Mouse (Mus musculus): ENCODE data around the gene Zeb2.

Zeb2 gene

DNA sequence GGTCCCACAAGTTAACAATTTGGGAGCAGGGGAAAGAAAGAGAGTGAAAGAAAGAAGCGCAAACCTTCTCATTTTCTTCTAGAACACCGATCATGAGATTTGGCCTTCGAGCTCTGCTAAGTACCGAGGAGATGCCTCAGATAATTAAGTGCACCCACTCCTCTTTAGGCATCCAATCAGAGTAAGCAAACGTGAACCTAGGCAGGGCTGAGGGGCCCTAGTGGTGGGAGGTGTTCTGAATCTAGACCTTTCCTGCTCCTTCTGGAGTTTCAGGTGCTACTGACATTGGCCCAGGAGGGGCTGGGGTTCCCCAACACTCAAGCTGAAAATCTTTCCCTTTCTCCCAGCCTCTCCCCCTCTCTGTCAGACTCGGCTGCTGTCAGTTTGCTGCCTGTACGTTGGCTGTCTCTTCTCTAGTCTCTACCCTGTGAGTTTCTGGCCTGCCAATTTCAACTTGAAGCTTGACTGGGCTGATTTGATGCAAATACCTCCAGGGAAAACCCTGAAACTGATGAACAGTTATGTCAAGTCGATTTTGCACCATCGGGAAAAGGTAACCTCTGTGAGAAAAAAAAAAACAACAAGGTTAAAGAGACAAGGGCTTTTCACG lies 20.5 kb downstream of the Zeb2 start:
- no peak for DNase-seq (ENCODE audit: low spot score)

GRCm38 (mm10) chr2:45095825-45096224 lies 21.4 kb downstream of the Zeb2 start:
- no peak for DNase-seq (ENCODE audit: low spot score)

DNA sequence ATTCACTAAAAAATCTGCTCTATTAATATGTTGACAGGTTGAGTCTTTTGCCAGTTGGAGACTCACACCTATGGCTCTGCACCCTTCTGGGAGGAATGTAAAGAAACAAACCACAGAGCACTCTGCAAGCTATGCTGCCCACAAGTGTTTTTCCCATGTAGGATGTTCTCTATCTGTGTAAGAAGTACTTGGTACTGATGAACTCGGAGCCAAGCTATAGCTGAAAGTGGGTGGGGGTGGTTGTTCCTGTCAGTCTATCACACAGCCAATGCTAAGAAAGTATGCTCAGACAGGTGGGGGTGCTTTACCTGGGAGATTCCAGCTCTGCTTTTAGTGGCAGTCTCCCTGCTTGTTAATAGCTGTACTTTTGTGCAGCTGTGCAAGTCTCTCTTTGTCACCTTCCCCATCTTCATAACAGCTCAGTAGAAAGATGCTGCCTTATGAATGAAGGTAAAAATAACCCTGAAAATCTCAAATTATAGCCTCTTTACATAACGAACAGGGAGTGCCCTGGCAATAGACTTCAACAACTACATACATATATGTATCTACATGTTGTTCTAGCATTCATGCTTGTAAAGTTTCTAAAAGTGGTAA lies 22.7 kb downstream of the Zeb2 start:
- no peak for DNase-seq (ENCODE audit: low spot score)

DNA sequence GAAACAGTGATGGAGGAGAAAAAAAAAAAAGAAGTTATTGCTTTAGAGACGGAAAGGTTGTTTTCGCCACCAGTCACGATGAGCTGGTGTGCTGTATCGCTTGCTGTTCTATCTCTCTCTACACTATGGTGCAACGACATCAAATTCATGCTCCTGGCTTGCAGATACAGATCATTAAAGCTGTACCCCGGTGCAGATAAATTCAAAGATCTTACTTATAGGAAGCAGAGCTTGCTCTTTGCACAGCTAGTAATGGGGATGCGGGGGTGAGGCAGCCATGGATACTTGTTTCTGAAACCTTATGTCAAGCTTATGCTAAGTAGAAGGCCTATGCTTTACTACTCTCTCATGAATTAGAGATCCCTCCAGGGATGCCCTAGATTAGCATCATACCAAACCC lies 23.7 kb downstream of the Zeb2 start:
- DNase-seq (ENCODE audit: low spot score) = no peak

GRCm38 (mm10) chr2:45092654-45093053 lies 24.5 kb downstream of the Zeb2 start:
- no peak for DNase-seq (ENCODE audit: low spot score)

DNA sequence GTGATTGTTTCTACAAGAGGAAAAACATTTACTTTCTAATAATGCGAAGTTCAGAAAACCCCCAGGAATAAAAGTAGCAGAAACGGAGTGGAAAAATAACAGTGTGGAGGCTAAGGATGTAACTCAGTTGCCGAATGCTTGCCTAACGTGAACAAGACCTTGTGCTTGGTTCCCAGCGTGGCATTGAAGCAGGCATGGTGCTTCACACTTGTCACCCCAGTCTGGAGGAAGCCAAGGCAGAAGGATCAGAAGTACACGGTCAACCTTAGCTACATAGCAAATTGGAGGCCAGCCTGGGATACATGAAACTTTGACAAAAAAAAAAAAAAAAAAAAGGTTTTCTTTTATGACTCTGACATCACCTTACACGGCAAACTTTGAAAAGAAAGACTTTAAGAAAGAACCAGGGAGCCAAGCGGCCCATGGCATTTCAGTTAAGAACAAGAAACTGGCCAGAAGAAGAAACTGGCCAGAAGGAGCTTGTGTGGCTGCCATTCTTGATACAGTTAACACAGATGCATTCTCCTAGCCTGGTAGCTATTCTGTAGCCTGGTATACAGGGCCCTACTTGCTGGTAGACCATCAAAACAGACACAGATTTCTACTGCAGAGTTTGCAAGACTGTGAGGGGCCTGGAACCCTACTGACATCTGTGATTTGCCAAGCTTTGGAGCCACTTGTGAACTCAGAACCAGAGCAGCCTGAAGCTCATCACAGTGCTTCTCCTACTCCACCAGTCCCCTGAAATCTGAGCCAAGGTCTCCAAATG lies 26.5 kb downstream of the Zeb2 start:
- no peak for DNase-seq (ENCODE audit: low spot score)

GRCm38 (mm10) chr2:45089251-45089530 lies 28.0 kb downstream of the Zeb2 start:
- DNase-seq (ENCODE audit: low spot score) = no peak

GRCm38 (mm10) chr2:45088435-45089250 lies 28.6 kb downstream of the Zeb2 start:
- no peak for DNase-seq (ENCODE audit: low spot score)

- DNase-seq (ENCODE audit: low spot score) = no peak
These were observed 30.0 kb downstream of the Zeb2 start for GRCm38 (mm10) chr2:45087208-45087607.

- no peak for DNase-seq (ENCODE audit: low spot score)
These were observed 31.5 kb downstream of the Zeb2 start for GRCm38 (mm10) chr2:45085653-45086052.

DNA sequence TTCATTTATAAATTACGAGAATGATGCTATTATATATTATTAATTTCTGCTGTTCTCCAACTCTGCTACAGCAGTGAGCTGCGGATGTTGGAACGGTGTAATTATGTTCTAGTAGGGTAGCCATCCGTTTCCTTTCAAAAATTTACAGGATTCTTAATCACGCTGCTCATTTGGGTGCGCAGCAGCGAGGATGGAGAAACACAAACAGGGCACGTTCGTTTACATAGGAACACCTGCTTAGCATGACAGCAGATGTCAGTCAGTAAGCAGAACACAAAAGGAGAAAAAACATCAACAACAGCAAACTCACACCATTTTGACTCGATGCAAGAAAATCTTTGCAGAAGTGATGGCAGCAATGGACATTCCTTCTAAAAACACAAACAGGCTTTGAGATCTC lies 34.2 kb downstream of the Zeb2 start:
- DNase-seq (ENCODE audit: low spot score) = no peak

- DNase-seq (ENCODE audit: low spot score) = no peak
These were observed 35.6 kb downstream of the Zeb2 start for GRCm38 (mm10) chr2:45081559-45081958.

DNA sequence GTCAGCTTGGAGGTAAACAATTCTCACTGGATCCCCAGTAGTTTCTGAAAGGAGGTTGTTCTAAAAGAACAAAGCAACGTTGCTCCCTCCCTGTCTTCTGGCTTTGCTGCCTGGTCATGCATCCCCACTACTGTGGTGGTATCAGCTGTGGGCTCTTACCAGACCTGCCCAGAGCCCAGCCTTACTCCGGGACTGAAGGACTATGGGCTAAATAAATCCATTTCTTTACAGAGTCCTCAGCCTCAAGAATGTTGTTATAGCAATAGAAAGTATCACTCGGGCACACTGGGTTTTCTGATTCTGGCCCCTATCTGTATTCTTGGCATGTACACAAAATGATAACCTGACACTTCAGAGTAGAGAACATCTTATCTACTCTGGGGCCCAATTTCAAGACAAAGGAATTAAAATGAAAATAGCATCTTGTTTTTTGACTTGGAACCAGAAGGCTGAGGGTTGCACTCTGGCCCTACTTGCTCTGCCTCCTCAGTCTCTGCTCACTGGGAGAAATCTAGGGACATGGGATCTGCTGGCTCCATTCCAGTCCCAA lies 39.2 kb downstream of the Zeb2 start:
- DNase-seq (ENCODE audit: low spot score) = no peak

DNA sequence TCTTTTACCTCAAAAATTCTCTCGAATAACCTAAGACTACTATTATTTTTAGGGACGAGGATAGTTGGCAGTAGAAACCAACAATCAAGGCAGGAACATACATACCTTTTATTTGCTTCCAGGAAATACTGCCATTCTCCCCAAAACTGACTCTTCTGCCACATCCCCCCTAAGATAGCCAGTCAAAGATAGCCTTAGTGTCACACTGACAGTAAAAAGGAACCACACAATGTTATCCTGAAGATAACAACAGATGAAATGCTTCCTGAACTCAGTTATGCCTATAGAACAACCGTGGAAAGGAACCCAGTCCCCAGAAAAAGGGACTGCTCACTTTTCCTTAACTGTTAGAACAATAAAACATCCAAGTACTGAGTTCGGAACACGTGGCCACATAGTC lies 39.8 kb downstream of the Zeb2 start:
- DNase-seq (ENCODE audit: low spot score) = no peak

- no peak for DNase-seq (ENCODE audit: low spot score)
These were observed 44.2 kb downstream of the Zeb2 start for GRCm38 (mm10) chr2:45073025-45073424.

- no peak for DNase-seq (ENCODE audit: low spot score)
These were observed 45.9 kb downstream of the Zeb2 start for GRCm38 (mm10) chr2:45071296-45071695.

- no peak for DNase-seq (ENCODE audit: low spot score)
These were observed 46.5 kb downstream of the Zeb2 start for GRCm38 (mm10) chr2:45070612-45071276.

DNA sequence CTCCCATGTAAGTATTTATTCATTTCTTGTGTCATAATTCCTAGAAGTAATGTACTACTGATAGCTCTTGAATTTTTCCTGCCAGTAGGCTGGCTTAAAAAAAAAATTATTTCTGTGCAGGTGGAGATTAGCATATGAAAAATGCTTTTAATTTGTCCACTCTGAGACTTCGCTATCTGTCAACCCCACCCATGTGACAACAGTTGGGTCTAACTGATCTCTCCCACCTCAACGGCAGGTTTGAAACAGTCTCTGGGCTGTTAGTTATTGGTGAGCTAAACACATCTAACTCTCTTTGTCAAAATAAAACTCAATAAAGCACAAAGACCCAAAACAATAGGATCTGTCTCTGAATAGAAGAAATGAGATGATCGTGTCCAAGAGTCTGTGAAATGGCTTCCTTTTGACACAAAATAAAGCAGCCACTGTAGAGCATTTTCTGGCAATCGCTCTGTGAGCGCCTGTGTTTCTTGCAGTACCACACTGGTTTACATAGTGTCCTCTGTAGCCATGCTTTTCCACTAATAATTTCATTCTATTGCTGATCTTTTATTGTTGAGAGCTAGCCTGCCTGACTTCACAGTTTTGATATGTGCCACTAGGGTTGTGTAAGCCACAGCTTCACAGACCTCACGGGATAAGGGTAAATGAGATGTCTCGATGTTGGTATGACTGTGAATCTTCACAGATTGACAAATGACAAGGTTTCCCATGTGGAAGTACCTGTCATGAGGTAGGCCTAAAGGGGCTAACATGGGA lies 48.2 kb downstream of the Zeb2 start:
- no peak for DNase-seq (ENCODE audit: low spot score)

DNA sequence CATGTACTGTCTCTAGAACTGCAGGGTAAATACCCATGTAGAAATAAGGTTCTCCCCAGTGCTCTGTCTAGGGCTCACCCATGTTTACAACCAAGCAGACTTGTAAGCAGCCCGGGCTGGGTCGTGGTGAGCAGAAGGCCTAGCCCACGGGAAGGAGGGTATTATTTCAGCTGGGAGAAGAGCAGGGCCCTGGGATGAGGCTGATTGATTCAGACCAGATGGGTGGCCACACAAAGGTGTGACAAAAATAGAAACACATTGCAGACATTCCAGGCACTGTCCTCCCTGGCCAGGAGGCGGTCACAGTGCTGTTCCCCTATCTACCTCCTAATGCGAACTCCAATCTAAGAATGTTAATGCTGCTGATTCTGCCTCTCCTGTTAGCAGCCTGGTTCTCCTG lies 50.1 kb downstream of the Zeb2 start:
- DNase-seq (ENCODE audit: low spot score) = no peak

DNA sequence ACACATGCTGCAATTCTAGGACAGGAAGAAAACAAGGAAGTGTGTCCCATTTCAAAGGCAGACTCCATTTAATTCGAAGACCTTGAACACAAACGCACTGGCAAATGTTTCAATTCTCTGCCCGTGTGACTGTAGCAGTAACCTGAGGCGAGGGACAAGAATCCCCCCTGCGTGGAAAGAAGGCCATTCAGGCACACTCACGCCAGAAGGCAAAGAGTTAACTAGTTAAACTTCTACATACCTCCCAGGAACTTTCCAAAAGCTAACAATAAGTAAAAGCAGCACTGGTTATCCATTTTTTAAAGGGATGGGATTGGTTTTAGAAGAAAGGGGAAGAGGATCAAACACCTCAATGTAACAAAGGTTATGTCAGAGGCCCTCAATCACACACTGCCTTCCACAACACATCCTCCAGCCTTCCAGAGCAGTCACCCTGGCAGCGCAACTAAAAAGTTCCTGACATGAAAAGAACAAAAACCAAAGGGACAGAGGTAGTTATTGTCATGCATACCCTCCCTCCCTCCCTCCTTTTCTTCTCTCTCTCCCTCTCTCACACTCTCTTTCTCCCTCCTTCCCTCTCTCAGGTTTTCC lies 53.8 kb downstream of the Zeb2 start:
- DNase-seq (ENCODE audit: low spot score) = no peak

DNA sequence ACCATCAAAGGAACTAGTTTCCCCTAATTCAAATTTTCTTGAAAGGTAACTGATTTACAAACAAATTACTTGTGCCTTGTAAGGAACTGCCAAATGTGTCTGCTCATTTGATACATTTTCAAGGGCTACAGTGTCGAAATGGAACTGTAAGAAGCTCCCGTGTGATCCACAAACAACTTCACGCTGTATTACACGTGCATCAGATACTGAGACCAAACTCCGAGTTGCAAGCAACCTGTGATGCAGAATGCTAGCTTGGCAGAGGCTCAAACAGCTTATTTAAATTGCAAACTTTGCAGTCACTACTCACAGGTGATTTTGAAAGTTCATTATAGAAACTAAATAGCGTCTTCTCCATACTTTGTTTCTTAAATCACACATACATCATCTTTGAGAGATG lies 55.1 kb downstream of the Zeb2 start:
- no peak for DNase-seq (ENCODE audit: low spot score)
